Mouse (Mus musculus) urinary bladder, adult 2 months (tissue): ENCODE results near the gene Xrcc6. TPM values are rescaled to one million over a fixed set of nuclear protein-coding genes. Genes with fewer than 3 reads are reported as not detected.
"Not testable (repeated sequence)": the region's sequence is repeated elsewhere in the genome, so short reads cannot be mapped to it uniquely, and the experiment has no call there.

Experiments
- DNase-seq: peaks from one replicate; pipeline ENCODE4 v3.0.0; 2022; ENCODE audit warnings: low spot score
- polyA plus RNA-seq: library from polyadenylated mRNA; depleted of rRNA; stranded (reverse); fragments of >200 nt; gene quantifications from 2 replicates; pipeline ENCODE4 v1.2.3, GENCODE M21; 2012

Gene Xrcc6
- polyA plus RNA-seq, 1 experiment = 18.3 TPM

- no peak for DNase-seq
Observed at GRCm38 (mm10) chr15:81966062-81966829, 21.4 kb upstream of the Xrcc6 start.

- DNase-seq = no peak
Observed at GRCm38 (mm10) chr15:81967821-81968220, 19.8 kb upstream of the Xrcc6 start.

- no peak for DNase-seq
Observed at GRCm38 (mm10) chr15:81968447-81968846, 19.2 kb upstream of the Xrcc6 start.

GRCm38 (mm10) chr15:81969173-81969572 is 18.5 kb upstream of the Xrcc6 start:
- no peak for DNase-seq

GRCm38 (mm10) chr15:81969635-81970034 is 18.0 kb upstream of the Xrcc6 start:
- DNase-seq = not testable (repeated sequence)

GRCm38 (mm10) chr15:81970498-81970897 is 17.1 kb upstream of the Xrcc6 start:
- not testable (repeated sequence) for DNase-seq

GRCm38 (mm10) chr15:81975156-81975555 is 12.5 kb upstream of the Xrcc6 start:
- DNase-seq = not testable (repeated sequence)

- no peak for DNase-seq
Observed at GRCm38 (mm10) chr15:81980321-81980720, 7.3 kb upstream of the Xrcc6 start, which contains the start of gene 1700029P11Rik. Gene 1700029P11Rik (plus strand): TSS chr15:81980540.

- no peak for DNase-seq
Observed at GRCm38 (mm10) chr15:81982173-81982572, 5.5 kb upstream of the Xrcc6 start.

- no peak for DNase-seq
Observed at GRCm38 (mm10) chr15:81985267-81986161, 2.1 kb upstream of the Xrcc6 start.

GRCm38 (mm10) chr15:81989371-81990062 is 1.9 kb downstream of the Xrcc6 start:
- DNase-seq = peak; percentile 58

- no peak for DNase-seq
Observed at GRCm38 (mm10) chr15:81990549-81990948, 2.9 kb downstream of the Xrcc6 start.

GRCm38 (mm10) chr15:81993992-81994391 is 6.4 kb downstream of the Xrcc6 start:
- no peak for DNase-seq

- DNase-seq = no peak
Observed at GRCm38 (mm10) chr15:82004257-82004656, 16.6 kb downstream of the Xrcc6 start.

- no peak for DNase-seq
Observed at GRCm38 (mm10) chr15:82011947-82012346, 24.3 kb downstream of the Xrcc6 start.

GRCm38 (mm10) chr15:82014745-82015391 is 27.2 kb downstream of the Xrcc6 start:
- no peak for DNase-seq

- DNase-seq = peak; percentile 26
Observed at GRCm38 (mm10) chr15:82015392-82016100, 27.9 kb downstream of the Xrcc6 start.

- peak; percentile 97 for DNase-seq
Observed at GRCm38 (mm10) chr15:82016101-82016808, 28.6 kb downstream of the Xrcc6 start.

- DNase-seq = no peak
Observed at GRCm38 (mm10) chr15:82016830-82017229, 29.2 kb downstream of the Xrcc6 start.

- no peak for DNase-seq
Observed at GRCm38 (mm10) chr15:82017461-82017860, 29.8 kb downstream of the Xrcc6 start.
